Mouse (Mus musculus): Measurements from ENCODE around the gene Npb. TPM values are rescaled to one million over a fixed set of nuclear protein-coding genes. Genes with fewer than 3 reads are reported as not detected.

The Npb gene
- polyA plus RNA-seq, 1 experiment from 2014 or later: 13.0 TPM

DNA sequence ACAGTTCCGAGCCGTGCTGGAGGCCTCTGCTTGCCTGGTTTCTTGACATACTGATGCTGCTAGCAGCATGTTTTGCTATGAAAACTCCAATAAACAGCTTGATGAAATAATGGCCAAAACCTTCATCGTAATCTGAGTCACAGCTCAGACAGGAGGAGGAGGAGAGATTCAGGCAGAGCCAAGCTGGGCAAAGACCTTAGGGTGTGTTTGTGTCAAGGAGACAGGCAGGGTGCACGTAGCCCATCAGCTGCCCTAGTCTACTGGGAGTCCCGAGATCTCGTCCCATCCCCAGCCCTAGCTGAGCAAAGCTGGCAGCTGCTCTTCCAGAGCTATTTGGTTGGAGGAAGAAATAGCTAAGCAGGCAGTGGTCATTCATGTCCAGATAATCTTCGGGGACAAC lies 2.6 kb upstream of the Npb start:
- Histone ChIP-seq H3K27me3 (ENCODE audit: control insufficient read depth, insufficient read depth, low read length) (no peaks in the 10 kb centered on the region), H3K4me1 (ENCODE audit: control insufficient read depth, insufficient read depth, low read length) (peaks cover 21% of the 10 kb centered on the region), H3K4me2 (replicated peaks; ENCODE audit: low read depth, low read length) (no peak overlapping the region), H3K4me3 (ENCODE audit: low read depth, low read length) (no peak overlapping the region), H3K36me3 (ENCODE audit: control insufficient read depth, insufficient read depth, low read length) (peaks cover 42% of the 10 kb centered on the region), H3K27ac (ENCODE audit: low read length) (no peak overlapping the region), H3K9ac (replicated peaks; ENCODE audit: low read depth, low read length) (no peak overlapping the region), H3K9me3 (ENCODE audit: control insufficient read depth, low read depth, low read length) (no peaks in the 10 kb centered on the region)
- no peak for ATAC-seq (ENCODE audit: insufficient number of reproducible peaks, insufficient read depth, low FRiP score, low read depth)
- WGBS: 91% methylated on average over 7 of the region's 7 CpGs

DNA sequence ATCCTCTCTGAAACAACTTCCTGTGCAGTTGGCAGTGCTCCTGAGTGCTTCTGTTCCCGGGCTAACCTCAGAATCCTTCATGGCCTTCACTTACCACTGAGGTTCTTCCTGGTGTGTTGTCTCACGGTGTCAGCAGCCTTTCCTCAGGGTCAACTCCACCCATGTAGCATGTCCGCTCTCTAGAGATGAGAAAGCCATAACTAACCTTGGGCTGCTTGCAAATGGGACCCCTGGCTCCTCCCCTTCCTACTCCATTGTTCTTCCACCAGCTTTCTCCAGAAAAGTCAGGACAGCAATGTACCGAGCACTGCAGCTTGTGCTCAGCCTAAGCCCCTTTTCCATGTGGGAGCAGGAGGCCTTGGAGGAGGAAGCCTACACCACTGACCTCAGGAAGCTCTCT lies 1.5 kb upstream of the Npb start:
- H3K4me3 ChIP-seq (ENCODE audit: low read depth, low read length): no peak overlapping the region
- no peak overlapping the region for H3K27ac ChIP-seq (ENCODE audit: low read length)
- H3K9me3 ChIP-seq (ENCODE audit: control insufficient read depth, low read depth, low read length): no peaks in the 10 kb centered on the region
- H3K4me1 ChIP-seq (ENCODE audit: control insufficient read depth, insufficient read depth, low read length): peaks cover 21% of the 10 kb centered on the region
- H3K4me2 ChIP-seq (replicated peaks; ENCODE audit: low read depth, low read length): no peak overlapping the region
- H3K9ac ChIP-seq (replicated peaks; ENCODE audit: low read depth, low read length): no peak overlapping the region
- ATAC-seq (ENCODE audit: insufficient number of reproducible peaks, insufficient read depth, low FRiP score, low read depth): no peak
- WGBS: 75% methylated on average over 4 of the region's 4 CpGs
- H3K36me3 ChIP-seq (ENCODE audit: control insufficient read depth, insufficient read depth, low read length): peaks cover 46% of the 10 kb centered on the region
- H3K27me3 ChIP-seq (ENCODE audit: control insufficient read depth, insufficient read depth, low read length): no peaks in the 10 kb centered on the region

DNA sequence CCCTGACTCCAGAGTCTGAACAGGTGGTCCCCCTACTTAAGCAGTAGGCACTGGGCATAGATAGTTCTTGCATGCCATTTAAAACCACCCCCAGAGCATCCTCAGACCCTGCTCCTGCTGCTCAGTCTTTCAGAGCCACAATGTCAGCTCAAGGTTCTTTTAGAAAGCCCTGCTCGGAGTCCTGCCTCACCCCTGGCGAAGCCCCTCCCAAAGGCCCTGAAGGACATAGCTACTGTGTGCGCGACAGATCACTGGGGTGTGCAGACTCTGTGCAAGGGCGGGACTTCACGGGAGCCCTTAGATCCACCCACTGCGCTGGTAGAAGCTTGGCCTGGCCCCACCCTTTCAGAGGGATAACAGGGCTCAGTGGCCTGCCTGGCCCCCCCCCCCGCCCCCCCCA lies 973 bp downstream of the Npb start:
- H3K4me3 ChIP-seq (ENCODE audit: low read depth, low read length): no peak overlapping the region

DNA sequence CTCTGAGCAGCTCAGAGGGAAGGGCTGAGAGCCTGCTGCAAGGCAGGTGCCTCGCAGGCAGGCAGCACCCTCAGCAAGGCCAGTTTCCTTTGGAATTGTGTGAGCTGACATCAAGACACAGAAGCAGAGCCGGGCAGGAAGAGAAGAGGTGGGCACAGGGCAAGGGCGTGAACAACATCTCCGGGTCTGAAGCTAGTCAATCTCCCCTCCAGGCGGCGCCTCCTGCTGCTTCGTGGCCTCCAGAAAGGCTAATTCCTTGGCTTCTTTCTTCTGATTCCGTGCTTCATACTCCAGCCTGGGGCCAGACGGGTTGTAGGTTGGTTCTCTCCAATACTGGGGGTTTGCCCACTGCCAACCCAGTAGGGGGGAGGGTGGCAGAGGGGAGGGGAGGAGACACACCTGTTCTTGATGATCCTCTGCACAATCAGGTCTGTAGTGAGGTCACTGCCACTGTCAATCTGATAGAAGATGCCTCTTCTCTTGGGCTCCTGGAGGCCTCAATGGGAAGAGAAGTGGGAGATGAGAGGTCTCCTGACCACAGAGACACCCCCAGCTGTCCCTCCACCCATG lies 2.3 kb downstream of the Npb start:
- Histone ChIP-seq H3K27me3 (ENCODE audit: control insufficient read depth, insufficient read depth, low read length) (no peaks in the 10 kb centered on the region), H3K4me3 (ENCODE audit: low read depth, low read length) (no peak overlapping the region), H3K27ac (ENCODE audit: low read length) (no peak overlapping the region), H3K4me1 (ENCODE audit: control insufficient read depth, insufficient read depth, low read length) (peaks cover 21% of the 10 kb centered on the region), H3K9ac (replicated peaks; ENCODE audit: low read depth, low read length) (no peak overlapping the region), H3K4me2 (replicated peaks; ENCODE audit: low read depth, low read length) (no peak overlapping the region), H3K9me3 (ENCODE audit: control insufficient read depth, low read depth, low read length) (no peaks in the 10 kb centered on the region), H3K36me3 (ENCODE audit: control insufficient read depth, insufficient read depth, low read length) (peaks cover 37% of the 10 kb centered on the region)
- ATAC-seq (ENCODE audit: insufficient number of reproducible peaks, insufficient read depth, low FRiP score, low read depth): no peak
- 88% methylated on average over 9 of the region's 9 CpGs for WGBS

More for the DNA sequence above, 973 bp downstream of the Npb start:
- no peaks in the 10 kb centered on the region for H3K27me3 ChIP-seq (ENCODE audit: control insufficient read depth, insufficient read depth, low read length)
- 42% methylated on average over 8 of the region's 8 CpGs for WGBS
- no peak overlapping the region for H3K27ac ChIP-seq (ENCODE audit: low read length)
- peak; percentile 73 for ATAC-seq (ENCODE audit: insufficient number of reproducible peaks, insufficient read depth, low FRiP score, low read depth)
- H3K36me3 ChIP-seq (ENCODE audit: control insufficient read depth, insufficient read depth, low read length): peaks cover 50% of the 10 kb centered on the region
- no peak overlapping the region for H3K4me2 ChIP-seq (replicated peaks; ENCODE audit: low read depth, low read length)
- peaks cover 21% of the 10 kb centered on the region for H3K4me1 ChIP-seq (ENCODE audit: control insufficient read depth, insufficient read depth, low read length)
- H3K9ac ChIP-seq (replicated peaks; ENCODE audit: low read depth, low read length): no peak overlapping the region
- no peaks in the 10 kb centered on the region for H3K9me3 ChIP-seq (ENCODE audit: control insufficient read depth, low read depth, low read length)

DNA sequence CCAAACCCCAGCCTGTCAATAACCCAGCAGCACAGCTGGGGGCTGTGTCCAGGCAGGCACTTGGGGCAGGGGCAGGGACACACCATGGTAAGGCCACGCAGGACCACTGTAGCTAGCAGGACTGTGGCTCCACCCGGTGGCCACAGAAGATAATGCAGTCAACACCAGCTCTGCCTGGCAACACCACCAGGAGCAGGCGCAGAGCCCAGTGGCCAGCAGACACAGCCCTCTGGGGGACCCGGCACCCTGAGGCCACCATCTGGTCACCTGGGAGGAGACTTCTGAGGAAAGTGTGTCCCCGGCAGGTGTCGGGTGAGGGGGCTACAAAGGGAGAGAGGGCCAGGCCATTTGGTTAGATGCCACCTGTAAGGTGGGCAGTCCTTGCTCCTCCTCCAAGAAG lies 4.5 kb downstream of the Npb start:
- Histone ChIP-seq H3K9ac (replicated peaks; ENCODE audit: low read depth, low read length) (no peak overlapping the region), H3K4me3 (ENCODE audit: low read depth, low read length) (no peak overlapping the region), H3K4me1 (ENCODE audit: control insufficient read depth, insufficient read depth, low read length) (peaks cover 27% of the 10 kb centered on the region), H3K4me2 (replicated peaks; ENCODE audit: low read depth, low read length) (no peak overlapping the region), H3K27me3 (ENCODE audit: control insufficient read depth, insufficient read depth, low read length) (no peaks in the 10 kb centered on the region), H3K27ac (ENCODE audit: low read length) (no peak overlapping the region), H3K36me3 (ENCODE audit: control insufficient read depth, insufficient read depth, low read length) (peaks cover 34% of the 10 kb centered on the region), H3K9me3 (ENCODE audit: control insufficient read depth, low read depth, low read length) (no peaks in the 10 kb centered on the region)
- WGBS: 28% methylated on average over 6 of the region's 6 CpGs
- no peak for ATAC-seq (ENCODE audit: insufficient number of reproducible peaks, insufficient read depth, low FRiP score, low read depth)

DNA sequence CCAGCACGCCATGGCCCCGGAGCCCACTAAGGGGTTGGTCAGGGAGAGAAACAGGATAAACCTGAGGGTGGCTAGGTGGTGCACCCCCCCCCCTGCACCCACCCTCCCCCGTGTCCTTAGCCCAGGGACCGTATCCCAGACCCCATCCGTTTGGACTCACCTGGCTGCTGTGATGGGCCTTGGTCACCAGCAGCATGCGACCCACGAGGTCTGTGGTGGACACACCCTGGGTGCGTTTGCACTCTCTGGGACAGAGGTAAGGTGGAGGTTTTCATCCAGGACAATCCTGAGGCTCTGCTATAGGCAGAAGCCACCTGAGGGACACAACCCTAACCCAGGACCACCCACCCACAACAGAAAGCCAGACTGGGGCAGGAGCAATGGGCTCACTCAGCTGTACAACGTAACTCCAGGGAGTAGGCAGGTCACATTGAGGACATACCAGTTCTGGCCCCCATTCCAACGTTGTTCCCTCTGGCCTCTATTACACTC lies 5.2 kb downstream of the Npb start:
- 86% methylated on average over 10 of the region's 10 CpGs for WGBS
- peaks cover 36% of the 10 kb centered on the region for H3K36me3 ChIP-seq (ENCODE audit: control insufficient read depth, insufficient read depth, low read length)

DNA sequence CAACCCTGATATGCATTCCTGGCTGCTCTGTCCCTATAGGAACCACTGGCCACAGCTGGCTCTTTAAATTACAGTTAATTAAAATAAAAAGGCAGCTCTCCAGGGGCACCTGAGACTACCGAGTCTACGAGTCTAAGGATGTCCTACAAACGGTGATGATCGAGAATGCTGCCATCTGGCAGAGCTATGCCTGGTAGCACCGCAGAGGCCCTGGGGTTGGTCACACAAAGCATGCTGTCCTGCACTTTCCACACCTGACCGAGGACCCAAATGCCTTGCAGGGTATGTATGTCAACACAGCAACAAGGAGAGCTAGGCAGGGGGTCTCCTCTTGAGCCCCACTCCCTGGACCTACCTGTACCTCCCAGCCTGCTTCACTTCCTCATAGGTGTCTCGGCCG lies 5.7 kb downstream of the Npb start:
- peaks cover 15% of the 10 kb centered on the region for H3K4me1 ChIP-seq (ENCODE audit: control insufficient read depth, insufficient read depth, low read length)
- WGBS: 86% methylated on average over 8 of the region's 8 CpGs

More for the DNA sequence above, 5.2 kb downstream of the Npb start:
- no peaks in the 10 kb centered on the region for H3K9me3 ChIP-seq (ENCODE audit: control insufficient read depth, low read depth, low read length)
- no peak overlapping the region for H3K4me2 ChIP-seq (replicated peaks; ENCODE audit: low read depth, low read length)
- no peaks in the 10 kb centered on the region for H3K27me3 ChIP-seq (ENCODE audit: control insufficient read depth, insufficient read depth, low read length)
- H3K27ac ChIP-seq (ENCODE audit: low read length): no peak overlapping the region
- H3K4me3 ChIP-seq (ENCODE audit: low read depth, low read length): no peak overlapping the region
- ATAC-seq (ENCODE audit: insufficient number of reproducible peaks, insufficient read depth, low FRiP score, low read depth): no peak
- peaks cover 20% of the 10 kb centered on the region for H3K4me1 ChIP-seq (ENCODE audit: control insufficient read depth, insufficient read depth, low read length)
- H3K9ac ChIP-seq (replicated peaks; ENCODE audit: low read depth, low read length): no peak overlapping the region

DNA sequence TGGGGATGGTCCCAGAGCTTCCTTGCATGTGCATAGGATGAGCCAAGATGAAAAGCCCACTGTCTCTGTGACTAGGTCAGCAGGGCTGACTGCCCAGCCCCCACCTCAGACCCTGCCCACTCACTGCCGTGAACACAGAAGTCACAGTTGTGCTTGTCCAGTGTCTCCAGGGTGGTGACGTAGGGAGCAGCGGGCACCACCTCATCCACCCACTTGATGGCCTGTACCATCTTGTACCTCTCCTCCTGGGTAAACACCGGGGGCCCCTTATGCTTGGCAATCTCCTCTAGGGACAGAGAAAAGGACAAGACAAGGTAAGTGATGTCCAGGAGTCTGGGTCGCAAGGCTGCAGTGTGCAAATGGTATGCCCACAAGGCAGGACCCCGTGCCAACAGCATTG lies 6.9 kb downstream of the Npb start:
- 86% methylated on average over 6 of the region's 6 CpGs for WGBS

More for the DNA sequence above, 5.7 kb downstream of the Npb start:
- H3K9ac ChIP-seq (replicated peaks; ENCODE audit: low read depth, low read length): no peak overlapping the region
- no peaks in the 10 kb centered on the region for H3K9me3 ChIP-seq (ENCODE audit: control insufficient read depth, low read depth, low read length)
- no peak overlapping the region for H3K27ac ChIP-seq (ENCODE audit: low read length)
- H3K4me2 ChIP-seq (replicated peaks; ENCODE audit: low read depth, low read length): no peak overlapping the region
- no peaks in the 10 kb centered on the region for H3K27me3 ChIP-seq (ENCODE audit: control insufficient read depth, insufficient read depth, low read length)
- no peak overlapping the region for H3K4me3 ChIP-seq (ENCODE audit: low read depth, low read length)
- ATAC-seq (ENCODE audit: insufficient number of reproducible peaks, insufficient read depth, low FRiP score, low read depth): no peak
- H3K36me3 ChIP-seq (ENCODE audit: control insufficient read depth, insufficient read depth, low read length): peaks cover 41% of the 10 kb centered on the region

DNA sequence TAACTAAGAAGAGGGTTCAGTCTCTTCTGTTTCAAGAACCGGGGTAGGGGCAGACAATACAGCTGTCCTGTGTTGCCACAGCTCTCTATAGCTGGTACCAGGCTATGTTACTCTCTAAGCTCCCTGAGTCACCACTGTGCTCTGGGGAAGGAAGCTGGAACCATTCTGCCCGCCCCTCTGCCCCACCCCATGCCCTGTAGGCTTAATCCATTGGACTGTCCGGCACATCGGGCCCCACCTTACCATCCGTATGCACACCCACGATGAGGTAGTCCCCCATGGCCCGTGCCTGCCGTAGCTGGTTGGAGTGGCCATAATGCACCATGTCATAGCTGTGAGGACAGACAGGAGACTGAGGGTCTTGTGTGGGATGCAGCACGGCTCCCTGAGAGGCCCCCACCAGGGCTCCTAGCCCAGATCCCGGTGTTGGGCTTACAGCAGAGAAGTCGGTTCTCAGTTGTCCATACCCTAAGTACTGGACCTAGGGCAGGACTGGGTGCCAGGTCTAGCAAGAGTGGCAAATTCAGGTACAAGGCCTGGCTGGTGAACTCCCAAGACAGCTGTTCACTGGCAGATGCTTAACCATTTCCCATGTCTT lies 7.4 kb downstream of the Npb start:
- Histone ChIP-seq H3K4me3 (ENCODE audit: low read depth, low read length) (no peak overlapping the region), H3K4me2 (replicated peaks; ENCODE audit: low read depth, low read length) (no peak overlapping the region), H3K27ac (ENCODE audit: low read length) (no peak overlapping the region), H3K36me3 (ENCODE audit: control insufficient read depth, insufficient read depth, low read length) (peaks cover 50% of the 10 kb centered on the region), H3K4me1 (ENCODE audit: control insufficient read depth, insufficient read depth, low read length) (peaks cover 10% of the 10 kb centered on the region), H3K27me3 (ENCODE audit: control insufficient read depth, insufficient read depth, low read length) (no peaks in the 10 kb centered on the region), H3K9ac (replicated peaks; ENCODE audit: low read depth, low read length) (no peak overlapping the region), H3K9me3 (ENCODE audit: control insufficient read depth, low read depth, low read length) (no peaks in the 10 kb centered on the region)
- WGBS: 91% methylated on average over 11 of the region's 11 CpGs
- ATAC-seq (ENCODE audit: insufficient number of reproducible peaks, insufficient read depth, low FRiP score, low read depth): no peak

More for the DNA sequence above, 6.9 kb downstream of the Npb start:
- Histone ChIP-seq H3K9ac (replicated peaks; ENCODE audit: low read depth, low read length) (no peak overlapping the region), H3K4me3 (ENCODE audit: low read depth, low read length) (no peak overlapping the region), H3K27me3 (ENCODE audit: control insufficient read depth, insufficient read depth, low read length) (no peaks in the 10 kb centered on the region), H3K36me3 (ENCODE audit: control insufficient read depth, insufficient read depth, low read length) (peaks cover 50% of the 10 kb centered on the region), H3K4me2 (replicated peaks; ENCODE audit: low read depth, low read length) (no peak overlapping the region), H3K9me3 (ENCODE audit: control insufficient read depth, low read depth, low read length) (no peaks in the 10 kb centered on the region), H3K27ac (ENCODE audit: low read length) (no peak overlapping the region), H3K4me1 (ENCODE audit: control insufficient read depth, insufficient read depth, low read length) (peaks cover 10% of the 10 kb centered on the region)
- ATAC-seq (ENCODE audit: insufficient number of reproducible peaks, insufficient read depth, low FRiP score, low read depth): no peak
